Mouse (Mus musculus) left cerebral cortex, postnatal 36 days (tissue): ENCODE measurements at regions not wholly inside any gene's neighbourhood (a gene's known extent, or its start where the extent isn't known, plus 50 kb on each side); places are given as distances from the start of the nearest gene placed in this dataset.

Experiments
- DNase-seq, 2 experiments: peaks; one replicate each; pipeline ENCODE4 v3.0.0; 2021 to 2022; ENCODE audit warnings: low spot score in 2 of 2, mixed read lengths in 1 of 2
- intact Hi-C: fragments of 180-260 bp; cut with DNase I; formaldehyde crosslinking; loops from one replicate; pipeline ENCODE4 v1.15.1; 2025

- DNase-seq, result no peak
- intact Hi-C loops, result no loop called here
Observed at GRCm38 (mm10) chr3:137078600-137078975, 262.3 kb upstream of the Emcn start.

- DNase-seq, result peak in 1 of 2 experiments; percentile 48
Observed at GRCm38 (mm10) chr3:137086896-137087295, 254.0 kb upstream of the Emcn start.

DNA sequence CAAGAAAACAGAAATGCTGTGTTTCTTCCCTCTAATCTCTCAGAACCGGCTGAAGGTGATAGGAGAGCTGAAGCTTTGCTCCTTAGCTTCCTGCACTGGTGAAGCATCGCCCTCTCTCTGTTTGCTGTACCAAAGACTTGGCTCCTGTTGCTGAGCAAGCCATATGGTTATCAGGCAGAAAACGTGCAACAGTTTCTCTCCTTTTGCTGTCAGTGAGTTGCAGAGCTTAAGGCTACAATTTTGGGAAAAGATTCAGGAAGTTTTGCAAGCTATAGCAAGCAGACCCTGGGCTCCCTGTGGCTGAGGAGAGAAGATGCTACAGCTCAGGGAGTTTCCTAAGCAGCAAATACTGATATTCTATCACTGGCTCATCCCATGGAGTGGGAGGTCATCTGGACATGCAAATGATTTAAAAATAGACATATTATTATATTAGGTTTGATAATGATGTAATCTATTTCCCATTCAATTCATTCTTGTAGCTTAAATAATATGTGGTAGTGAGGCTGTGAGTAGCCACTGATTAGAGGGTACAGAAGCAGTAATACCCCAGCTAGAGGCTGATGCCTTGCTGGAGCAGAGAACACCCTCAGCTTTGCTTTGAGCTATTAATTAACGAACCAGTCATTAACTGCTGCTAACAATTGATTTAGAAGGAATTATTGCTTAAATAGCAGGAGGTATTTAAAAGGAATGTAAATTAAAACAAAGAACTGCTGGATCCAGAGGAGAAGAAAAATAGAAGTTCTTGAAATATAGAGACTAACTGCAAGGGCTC is 240.1 kb upstream of the Emcn start:
- intact Hi-C loops, result no loop called here
- peak; percentile 36 to 45 for DNase-seq

More at GRCm38 (mm10) chr3:137086896-137087295, 254.0 kb upstream of the Emcn start:
- intact Hi-C loops, result no loop called here

DNA sequence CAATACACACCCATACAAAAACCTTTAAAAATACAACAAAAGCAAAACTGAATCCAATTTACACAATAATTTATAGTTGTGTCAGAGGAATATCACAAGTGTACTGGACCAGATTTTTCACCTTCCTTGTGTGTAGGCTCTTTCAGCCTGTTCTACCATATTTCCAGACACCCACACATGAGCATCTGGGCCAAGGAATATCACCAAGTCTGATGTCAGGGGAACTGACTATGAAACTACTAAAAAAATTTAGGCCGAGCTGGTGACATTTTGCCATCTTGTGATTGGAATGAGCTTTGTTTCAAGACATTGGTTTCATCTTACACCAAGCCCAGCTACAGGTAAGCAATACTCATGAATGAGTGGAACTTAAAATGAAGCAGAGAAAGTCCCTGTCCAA is 234.9 kb upstream of the Emcn start:
- intact Hi-C loops, result no loop called here
- peak; percentile 25 to 55 for DNase-seq

DNA sequence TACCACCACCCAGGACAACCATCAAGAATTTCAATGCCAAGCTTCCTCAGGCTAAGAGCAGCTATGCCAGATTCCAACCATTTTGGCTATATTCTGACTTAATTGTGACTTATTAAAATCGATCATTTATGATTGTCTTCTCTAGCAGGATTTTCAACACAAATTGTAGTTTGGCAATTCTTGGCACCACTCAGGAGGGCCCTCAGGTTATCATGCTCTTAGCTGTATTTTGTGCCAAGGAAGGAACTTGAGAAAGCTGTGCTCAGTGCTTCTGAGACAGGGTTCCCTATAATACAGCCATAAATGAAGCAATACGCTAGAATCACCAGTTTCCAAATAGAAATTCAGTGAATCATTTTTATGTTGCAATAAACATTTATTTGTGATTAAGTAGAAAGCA is 232.7 kb upstream of the Emcn start:
- no peak for DNase-seq
- intact Hi-C loops, result no loop called here

DNA sequence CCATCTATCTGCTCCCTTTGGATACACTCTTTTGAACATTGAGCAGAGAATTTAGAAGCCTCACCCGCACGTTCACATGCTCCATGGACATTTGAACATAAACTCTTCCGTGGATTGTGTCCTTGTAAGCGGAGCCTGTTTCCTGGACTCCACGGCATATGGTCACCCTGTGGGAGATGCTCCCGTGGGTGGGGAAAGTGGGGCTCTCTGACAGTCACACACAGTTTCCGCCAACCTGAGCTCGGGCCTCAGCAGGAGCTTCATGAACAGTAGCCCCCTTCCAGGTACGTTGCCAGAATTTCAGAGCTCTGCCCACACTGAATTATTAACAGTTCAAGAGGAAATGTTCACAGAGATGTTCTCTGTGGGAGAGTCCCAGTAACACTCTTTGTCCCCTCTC is 231.1 kb upstream of the Emcn start:
- no peak for DNase-seq
- intact Hi-C loops, result no loop called here

- peak; percentile 52 to 65 for DNase-seq
- intact Hi-C loops, result no loop called here
Observed at GRCm38 (mm10) chr3:137110485-137110884, 230.4 kb upstream of the Emcn start.

DNA sequence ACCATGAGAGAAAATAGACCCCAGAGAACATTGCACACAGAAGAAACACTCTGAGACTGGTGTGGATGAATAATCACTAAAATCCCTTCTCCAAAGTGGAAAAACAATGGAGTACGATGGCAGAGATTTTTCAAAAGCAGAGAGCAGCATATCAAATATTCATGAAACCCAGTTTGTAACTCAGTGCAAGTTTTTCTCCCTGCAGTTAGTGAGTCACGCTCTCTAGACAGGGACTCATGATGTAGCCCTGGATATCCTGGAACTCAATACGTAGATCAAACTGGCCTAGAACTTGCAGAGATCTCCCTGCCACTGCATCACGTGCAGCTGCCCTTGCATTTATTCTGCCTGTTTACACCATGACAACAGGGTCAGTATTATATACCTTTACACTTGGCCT is 210.9 kb upstream of the Emcn start:
- intact Hi-C loops, result no loop called here
- no peak for DNase-seq

DNA sequence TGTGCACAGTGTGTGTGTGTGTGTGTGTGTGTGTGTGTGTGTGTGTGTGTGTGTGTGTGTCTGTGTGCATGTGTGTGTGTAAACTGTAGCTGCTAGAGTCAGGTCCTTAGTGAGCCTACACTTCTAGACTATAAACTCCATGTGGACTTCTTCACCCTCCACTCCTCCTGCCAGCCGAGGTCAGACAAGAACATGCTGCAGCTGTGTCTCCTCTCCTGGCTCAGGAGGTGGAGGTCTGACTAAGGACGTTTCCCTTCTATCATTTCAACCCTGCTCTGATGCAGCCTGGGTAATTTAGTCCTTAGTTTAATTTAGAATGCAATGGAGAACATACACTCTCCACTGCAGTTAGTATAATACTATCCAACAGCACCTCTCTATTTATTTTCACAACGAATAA is 198.8 kb upstream of the Emcn start:
- no peak for DNase-seq
- intact Hi-C loops, result loop anchor here (10.0 kb wide), 1 partner anchor 613 kb away; no protein-coding TSS in a partner anchor

- DNase-seq, result no peak
- intact Hi-C loops, result loop anchor here (10.0 kb wide), 1 partner anchor 609 kb away; no protein-coding TSS in a partner anchor
Observed at GRCm38 (mm10) chr3:137146062-137146461, 194.8 kb upstream of the Emcn start.

GRCm38 (mm10) chr3:137147405-137147804 is 193.5 kb upstream of the Emcn start:
- DNase-seq, result no peak
- intact Hi-C loops, result loop anchor here (10.0 kb wide), 1 partner anchor 607 kb away; no protein-coding TSS in a partner anchor

- intact Hi-C loops, result no loop called here
- peak; percentile 26 to 40 for DNase-seq
Observed at GRCm38 (mm10) chr3:137150414-137151010, 190.4 kb upstream of the Emcn start.

GRCm38 (mm10) chr3:137151431-137151830 is 189.4 kb upstream of the Emcn start:
- no peak for DNase-seq

GRCm38 (mm10) chr3:137153234-137153633 is 187.6 kb upstream of the Emcn start:
- intact Hi-C loops, result no loop called here
- DNase-seq, result no peak

More at GRCm38 (mm10) chr3:137151431-137151830, 189.4 kb upstream of the Emcn start:
- intact Hi-C loops, result no loop called here

GRCm38 (mm10) chr3:137154200-137155042 is 186.4 kb upstream of the Emcn start:
- no peak for DNase-seq
- intact Hi-C loops, result no loop called here

GRCm38 (mm10) chr3:137155043-137155404 is 185.8 kb upstream of the Emcn start:
- DNase-seq, result no peak
- intact Hi-C loops, result no loop called here

DNA sequence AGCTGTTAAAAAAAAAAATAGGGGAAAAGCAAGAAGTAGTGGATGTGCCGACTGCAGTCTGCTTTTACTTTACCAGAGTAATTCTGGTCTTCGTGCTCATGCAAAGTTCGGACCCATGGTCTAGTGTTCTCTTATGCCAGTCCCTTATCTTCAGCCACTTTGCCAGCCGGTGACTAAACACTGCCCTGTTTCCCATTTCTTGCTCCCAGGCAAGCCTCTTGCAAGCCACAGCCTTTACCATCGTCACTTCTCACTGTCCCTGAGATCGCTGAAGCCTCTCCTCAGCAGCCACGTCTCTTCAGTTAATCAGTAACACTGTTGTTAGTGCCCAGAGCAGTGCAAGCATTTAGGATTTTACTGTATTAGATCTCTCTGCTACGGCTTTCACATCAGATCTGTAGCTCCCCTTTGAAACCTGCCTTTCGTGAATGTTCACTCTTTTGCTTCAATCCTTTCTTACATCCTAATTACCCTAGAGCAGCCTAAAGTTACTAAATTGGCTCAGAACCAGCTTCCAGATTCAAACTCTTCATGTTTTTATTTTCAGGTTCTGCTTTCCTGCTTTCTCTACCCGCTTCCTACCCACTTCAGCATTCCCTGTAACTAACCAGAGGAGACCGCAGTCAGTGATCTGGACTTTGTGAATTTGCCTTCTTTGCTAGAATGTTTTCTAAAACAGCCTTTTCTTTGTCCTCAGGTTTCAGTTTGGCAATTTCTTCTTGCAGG is 184.5 kb upstream of the Emcn start:
- DNase-seq, result no peak
- intact Hi-C loops, result no loop called here

GRCm38 (mm10) chr3:137189035-137189434 is 151.8 kb upstream of the Emcn start:
- intact Hi-C loops, result no loop called here

DNA sequence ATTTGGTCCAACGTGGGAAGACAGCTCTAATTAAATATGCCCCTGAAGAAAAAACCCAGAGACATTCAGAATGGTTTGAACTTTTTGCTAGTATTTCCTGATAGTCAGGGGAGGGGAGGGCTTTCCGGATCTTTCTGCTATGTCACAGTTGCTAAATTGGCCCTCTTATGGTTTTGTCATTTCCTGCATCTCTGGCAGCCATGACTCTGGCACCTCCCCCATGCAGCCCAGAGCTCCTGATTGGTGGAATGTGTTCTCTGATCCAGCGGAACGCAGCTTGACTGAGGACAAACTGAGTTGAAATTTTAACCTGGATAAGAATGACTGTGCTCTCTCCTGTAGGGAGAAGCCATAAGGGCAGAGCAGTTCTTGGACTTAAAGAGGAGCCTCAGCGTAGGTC is 150.4 kb upstream of the Emcn start:
- intact Hi-C loops, result no loop called here
- DNase-seq, result no peak

More at GRCm38 (mm10) chr3:137189035-137189434, 151.8 kb upstream of the Emcn start:
- DNase-seq, result no peak

GRCm38 (mm10) chr3:137191009-137191408 is 149.9 kb upstream of the Emcn start:
- intact Hi-C loops, result no loop called here
- no peak for DNase-seq
